Mouse (Mus musculus) hindlimb bud, embryonic 11.5 days (tissue): ENCODE measurements at regions not wholly inside any gene's neighbourhood (a gene's known extent, or its start where the extent isn't known, plus 50 kb on each side); places are given as distances from the start of the nearest gene placed in this dataset.

Experiments used
- DNase-seq: peaks from one replicate; pipeline ENCODE4 v3.0.0-alpha.2; 2012; ENCODE audit warnings: low read depth, low spot score; ENCODE audit errors: extremely low spot score

DNA sequence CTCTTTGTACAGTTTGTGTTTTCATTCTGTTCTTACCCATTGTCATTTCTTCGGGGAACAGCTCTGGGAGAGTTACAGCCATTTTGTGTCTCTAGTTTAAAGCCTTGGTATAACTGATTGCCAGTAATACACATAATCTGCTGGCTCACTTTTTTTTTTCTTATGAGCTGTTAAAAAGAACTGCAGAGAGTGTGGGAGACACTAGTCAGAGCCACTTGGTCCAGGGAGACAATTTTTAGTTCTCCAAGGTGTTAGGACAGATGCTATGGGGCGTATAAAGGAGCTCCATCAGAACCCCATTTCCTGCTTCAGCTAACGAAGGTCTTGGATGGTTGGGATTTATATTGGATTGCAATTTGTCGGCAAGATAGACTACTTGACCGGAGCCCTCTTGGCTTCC is 93.6 kb upstream of the Pmfbp1 start:
- DNase-seq = no peak

DNA sequence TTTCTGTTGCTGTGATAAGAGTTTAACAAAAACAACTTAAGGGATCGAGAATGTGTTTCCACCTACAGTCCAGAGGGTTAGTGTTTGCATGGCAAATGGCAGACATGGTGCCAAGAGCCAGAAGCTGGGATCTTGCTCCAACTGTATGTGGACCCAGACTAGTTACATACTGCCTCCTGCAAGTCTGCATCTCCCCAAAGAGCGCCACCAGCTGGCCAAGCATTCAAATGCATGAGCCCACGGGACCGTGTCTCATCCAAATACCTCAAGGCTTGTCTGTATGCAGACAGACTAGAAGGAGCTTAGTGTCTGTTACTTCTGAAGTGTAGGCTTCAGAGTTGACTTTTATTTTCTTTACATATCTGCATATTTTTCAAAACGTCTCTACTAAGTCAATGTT is 85.9 kb upstream of the Pmfbp1 start:
- DNase-seq = no peak

DNA sequence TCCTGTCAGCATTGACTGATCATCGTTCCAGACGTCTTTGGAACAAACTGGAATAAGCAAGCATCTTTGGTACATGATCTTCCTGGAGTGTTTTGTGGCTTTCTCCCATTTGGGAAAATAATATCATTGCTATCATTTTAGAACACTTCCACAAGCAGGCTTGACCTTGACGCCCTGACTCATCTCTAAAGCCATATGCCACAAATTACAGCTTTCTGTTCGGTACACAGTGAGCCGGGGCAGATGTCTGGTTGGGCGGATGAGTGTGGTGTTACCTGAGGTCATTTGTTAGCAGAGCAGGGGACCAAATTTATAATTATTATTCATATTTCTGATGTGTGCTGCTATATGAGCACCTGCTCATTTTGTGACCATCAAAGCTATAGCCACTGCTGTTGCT is 83.3 kb upstream of the Pmfbp1 start:
- DNase-seq = no peak

DNA sequence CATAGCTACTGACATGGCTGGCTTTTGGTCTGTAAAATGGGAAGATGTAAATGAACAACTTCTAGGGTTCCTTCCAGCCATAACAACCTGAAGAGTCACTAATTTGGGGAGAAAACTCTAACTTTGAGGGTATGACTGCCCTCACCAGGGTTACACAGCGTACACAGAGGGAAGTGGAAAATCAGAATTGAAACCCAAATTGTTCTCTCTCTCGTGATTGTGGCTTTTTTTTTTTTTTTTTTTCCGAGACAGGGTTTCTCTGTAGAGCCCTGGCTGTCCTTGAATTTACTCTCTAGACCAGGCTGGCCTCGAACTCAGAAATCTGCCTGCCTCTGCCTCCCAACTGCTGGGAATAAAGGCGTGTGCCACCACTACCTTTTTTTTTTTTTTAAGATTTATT is 80.4 kb upstream of the Pmfbp1 start:
- DNase-seq = no peak

DNA sequence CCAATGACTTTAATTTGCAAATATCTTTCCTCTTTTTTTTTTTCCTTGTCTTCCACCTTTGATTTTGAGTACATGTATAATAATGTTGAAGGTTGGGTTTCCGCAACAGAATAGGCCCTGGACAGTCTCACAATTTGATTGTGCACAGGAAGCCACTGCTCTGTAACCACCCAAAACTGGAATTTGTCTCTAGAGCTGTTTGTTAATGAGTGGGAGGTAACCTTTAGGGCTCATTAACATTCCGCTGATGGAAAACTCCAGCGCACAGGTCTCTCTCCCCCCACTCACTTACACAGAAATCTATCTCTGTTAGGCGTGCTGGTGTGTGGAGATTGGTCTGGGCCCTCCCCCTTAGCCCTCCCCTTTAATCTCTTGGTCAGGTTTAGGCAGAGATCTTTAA is 78.5 kb upstream of the Pmfbp1 start:
- DNase-seq = no peak

DNA sequence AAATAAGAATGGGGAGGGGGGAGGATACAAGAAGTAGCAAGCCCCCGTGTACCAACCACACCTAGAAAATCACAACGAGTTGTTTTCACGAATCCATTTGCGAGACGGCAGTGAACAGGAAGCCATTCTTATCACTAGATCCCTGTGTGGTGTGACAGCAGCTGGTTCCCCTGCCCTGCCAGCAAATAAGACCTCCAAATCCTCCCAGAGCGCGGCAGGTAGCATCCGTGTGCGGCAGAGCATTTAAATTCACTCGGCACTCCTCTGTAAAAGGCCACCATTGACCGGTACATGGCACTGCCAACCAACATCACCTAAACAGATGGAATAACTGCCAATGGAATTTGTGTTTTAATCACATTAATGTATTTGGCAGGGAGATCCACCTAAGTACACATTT is 77.9 kb upstream of the Pmfbp1 start:
- DNase-seq = no peak

DNA sequence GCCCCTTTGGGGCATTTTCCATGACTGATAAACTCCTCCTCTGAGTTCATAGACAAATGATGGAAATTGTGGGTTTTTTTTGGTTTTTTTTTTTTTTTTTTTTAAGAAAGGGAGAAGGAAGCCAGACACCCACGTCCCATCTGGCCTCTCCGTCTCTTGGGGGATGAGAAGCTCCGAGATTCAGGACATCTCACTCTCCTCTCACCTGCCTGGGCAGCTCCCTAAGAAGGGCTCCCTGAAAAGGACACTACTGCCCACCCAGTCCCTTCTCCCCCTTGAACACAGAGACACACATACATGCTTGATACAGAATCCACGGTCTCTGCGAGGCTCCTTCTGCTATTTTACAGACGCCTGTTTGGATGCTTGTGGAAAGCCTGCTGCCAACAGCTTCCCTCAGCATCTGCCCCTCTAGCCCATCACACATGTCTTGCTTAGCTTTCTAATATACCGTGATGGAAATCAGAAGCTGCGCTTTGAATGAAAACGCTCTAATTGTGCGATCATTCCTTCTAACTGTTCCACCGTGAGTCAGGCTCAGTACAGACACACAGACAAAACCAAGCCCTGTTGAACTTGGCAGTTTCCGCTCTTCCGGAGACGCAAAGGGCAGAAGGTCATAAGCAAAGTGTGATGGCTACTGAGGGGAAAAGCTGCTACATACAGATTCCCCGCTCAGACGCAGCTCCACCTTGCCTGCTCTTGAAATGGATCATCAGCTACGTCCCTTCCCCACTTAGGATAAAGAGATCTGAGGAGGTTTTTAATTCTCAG is 77.3 kb upstream of the Pmfbp1 start:
- DNase-seq = no peak

DNA sequence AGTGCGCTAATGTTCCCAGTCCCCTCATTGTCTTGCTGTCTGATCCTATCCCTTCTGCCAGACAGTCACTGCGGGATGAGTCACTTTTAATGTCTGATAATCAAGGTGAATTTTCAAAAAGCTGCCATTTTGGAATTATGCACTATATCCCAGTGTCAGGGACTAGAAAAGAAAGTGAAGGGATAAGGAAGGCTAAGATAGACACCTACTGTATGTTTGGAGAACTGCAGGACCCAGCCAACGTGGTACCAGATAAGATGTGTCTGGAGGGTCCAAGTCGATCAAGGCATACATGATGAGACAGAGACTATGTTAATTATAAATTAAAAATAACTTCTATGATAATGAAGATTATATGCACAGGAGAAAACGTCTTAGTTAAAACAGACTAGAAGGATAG is 76.6 kb upstream of the Pmfbp1 start:
- no peak for DNase-seq

DNA sequence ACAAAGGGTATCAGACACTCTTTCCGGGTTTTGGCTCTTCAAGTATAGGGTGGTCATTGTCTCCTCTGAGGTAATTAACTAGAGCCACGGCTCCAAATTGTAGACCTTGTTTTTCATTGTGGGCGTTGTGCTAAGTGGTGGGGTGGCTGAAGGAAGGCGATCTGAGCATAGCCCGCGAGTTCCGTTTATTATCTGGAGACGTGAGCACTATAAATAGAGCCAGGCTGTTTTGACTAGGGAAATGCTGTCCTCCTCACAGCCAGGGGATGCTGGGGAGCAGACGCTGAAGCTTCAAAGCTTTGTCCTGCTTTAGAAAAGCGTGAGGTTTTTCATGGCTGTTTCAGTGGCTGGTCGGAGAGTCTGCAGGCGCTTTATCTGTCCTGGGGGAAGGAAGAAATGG is 75.9 kb upstream of the Pmfbp1 start:
- no peak for DNase-seq

DNA sequence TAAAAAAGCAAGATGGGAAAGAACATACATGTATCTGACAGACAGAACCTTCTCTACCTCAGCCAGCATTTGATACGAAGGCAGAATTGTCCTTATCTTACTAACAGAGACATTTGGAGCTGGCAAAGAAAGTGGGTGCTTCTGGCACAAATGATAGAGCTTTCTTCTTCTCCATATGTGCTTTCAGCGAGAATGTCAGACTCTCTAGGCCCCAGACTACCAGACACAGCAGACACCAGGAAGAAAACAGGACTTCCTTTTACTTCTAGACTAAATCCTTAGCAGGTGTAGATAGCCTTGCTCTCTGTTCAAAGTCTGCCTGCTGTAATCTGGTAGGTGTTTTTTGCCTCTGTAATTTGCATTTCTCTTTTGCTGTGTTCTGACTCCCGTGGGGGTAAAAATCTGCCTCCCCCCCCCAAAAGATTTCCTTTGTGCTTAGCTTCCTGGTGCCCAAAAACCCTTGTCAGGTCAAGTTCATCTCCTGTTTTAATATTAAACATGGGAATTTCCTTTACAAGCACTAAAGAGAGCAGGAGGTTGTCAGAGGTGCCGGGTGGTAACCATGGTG is 74.7 kb upstream of the Pmfbp1 start:
- no peak for DNase-seq

DNA sequence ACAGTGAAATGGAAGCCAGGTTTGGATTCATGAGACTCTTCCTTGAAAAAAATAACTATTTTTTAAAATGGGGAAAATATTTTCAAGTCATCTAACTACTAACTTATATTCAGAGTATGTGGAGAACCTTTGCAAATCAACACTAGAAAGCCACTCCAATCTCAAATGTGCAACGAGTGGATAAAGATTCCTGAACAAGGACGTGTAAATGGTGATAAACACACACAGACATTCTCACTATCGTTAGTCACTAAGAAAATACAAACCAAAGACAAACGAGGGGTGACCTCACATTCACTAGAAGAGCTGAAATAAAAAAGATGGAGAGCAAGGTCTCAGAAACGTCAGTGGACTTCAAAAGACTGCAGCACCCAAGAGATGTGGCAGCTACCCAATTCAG is 69.8 kb upstream of the Pmfbp1 start:
- no peak for DNase-seq

DNA sequence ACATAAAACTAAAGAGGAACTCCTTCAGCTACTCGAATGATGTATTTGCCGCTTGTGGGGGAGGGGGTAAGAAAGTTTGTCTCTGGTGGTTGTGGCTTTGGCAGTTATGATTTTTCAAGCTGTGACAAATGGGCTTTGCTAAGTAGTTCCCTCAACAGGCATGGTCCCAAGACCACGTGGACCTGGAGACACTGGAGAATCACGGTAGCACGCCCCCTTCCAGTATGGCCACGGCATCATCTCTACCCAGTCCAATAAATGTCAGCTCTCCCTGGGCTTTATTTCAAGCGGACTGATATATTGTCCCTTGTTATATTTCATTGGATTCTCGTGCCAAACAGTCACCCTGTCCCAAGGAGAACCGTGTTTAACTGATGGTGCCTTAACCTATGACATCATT is 65.3 kb upstream of the Pmfbp1 start:
- no peak for DNase-seq

DNA sequence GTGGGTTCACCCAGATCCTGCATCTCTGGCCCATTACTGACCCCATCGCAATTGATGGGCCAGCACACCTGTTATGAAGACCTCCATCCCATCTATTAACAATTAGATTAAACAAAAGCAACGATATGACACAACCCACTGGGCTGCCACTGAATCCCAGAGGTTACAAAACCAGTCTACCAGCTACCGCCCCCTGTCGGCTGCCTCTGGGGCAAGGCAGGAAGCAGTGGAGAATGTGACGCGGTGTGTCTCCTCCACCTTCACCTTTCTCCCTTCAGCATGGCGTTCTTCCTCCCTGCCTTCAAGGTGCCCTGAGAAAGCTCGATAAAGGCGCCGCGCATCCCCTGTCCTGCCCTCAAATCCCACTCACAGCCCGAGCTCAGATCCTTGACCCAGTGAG is 59.3 kb upstream of the Pmfbp1 start:
- no peak for DNase-seq

DNA sequence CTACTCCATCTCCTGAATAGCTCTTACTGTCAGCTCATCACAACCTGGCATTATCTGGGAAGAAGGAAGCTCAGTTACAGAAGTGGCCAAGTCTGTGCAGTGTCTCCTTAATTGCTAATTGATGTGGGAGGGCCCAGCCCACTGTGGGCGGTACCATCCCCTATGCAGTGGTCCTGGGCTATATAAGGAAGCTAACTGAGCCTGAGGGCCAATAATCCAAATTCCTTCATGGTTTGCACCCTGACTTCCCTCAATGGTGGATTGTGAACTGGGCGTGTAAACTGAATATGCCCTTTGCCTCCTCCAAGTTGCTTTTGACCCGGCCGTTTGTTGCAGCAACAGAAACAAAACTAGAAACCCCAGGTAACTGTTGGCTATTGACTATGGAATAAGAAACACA is 57.8 kb upstream of the Pmfbp1 start:
- DNase-seq = no peak

DNA sequence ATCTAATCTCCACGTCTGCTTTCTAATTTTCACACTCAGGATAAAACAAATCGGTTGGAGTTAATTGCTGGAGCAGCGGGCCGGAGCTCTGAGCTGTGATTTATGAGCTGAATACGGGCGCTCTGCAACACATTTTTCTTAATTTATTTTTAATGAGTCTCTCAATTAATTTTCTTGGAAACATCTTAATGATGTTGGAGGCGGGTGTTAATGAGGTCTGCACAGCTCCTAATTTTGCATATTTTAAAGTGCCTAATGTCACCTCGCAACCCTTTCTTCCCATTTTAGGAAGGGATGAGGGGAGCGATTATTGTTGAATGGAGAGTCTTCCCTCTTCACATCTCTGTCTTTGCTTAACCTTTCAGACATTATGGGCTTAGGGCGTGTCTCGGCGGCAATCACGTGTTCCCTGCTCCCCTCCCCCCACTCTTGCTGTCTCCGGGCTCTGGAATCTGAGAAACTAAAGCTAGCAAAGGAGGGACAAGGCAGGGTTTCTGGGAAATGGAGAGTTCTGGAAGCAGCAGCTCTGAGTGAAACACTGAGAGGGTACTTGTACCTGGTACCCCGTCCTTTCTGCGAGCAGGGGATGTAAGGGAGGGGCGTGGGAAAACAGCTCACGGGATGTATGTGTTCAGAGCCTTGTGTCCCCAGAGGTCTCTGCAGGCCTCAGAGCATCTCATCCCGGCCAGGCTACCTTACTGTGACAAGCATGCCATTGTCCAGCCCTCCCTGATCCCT is 56.8 kb upstream of the Pmfbp1 start:
- DNase-seq = no peak

DNA sequence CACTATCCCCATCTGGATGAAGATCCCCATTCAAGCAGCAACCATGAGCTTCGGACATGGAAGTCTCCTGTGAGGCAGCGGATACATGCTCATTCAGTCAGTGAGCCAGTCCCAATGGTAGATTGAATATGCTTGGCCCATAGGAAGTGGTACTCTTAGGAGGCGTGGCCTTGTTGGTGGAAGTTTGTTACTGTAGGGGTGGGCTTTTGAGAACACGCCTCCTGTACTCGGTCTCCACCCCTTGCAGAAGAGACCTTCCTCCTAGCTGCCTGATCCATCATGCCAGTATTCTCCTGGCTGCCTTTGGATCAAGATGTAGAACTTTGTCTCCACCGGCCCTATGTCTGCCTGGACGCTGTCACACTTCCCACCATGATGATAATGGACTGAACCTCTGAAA is 55.3 kb upstream of the Pmfbp1 start:
- DNase-seq = no peak
